Mouse (Mus musculus) thymus, adult 2 months (tissue): ENCODE results near the gene Gstz1.

Experiments used
- CTCF ChIP-seq: fragments of 200-500 bp; IDR thresholded peaks from 2 replicates; pipeline ENCODE4 v1.5.1; 2012; ENCODE audit warnings: mild to moderate bottlenecking, control low read depth, low read length, moderate library complexity, borderline replicate concordance; ENCODE audit not compliant: control insufficient read depth, poor library complexity, insufficient read depth; ENCODE audit errors: extremely low read depth
- POLR2A ChIP-seq: fragments of 200-500 bp; IDR thresholded peaks from 2 replicates; pipeline ENCODE4 v1.6.1; 2012; ENCODE audit warnings: mild to moderate bottlenecking, low read length, control low read depth, moderate library complexity; ENCODE audit not compliant: control insufficient read depth, poor library complexity, insufficient read depth; ENCODE audit errors: extremely low read depth

DNA sequence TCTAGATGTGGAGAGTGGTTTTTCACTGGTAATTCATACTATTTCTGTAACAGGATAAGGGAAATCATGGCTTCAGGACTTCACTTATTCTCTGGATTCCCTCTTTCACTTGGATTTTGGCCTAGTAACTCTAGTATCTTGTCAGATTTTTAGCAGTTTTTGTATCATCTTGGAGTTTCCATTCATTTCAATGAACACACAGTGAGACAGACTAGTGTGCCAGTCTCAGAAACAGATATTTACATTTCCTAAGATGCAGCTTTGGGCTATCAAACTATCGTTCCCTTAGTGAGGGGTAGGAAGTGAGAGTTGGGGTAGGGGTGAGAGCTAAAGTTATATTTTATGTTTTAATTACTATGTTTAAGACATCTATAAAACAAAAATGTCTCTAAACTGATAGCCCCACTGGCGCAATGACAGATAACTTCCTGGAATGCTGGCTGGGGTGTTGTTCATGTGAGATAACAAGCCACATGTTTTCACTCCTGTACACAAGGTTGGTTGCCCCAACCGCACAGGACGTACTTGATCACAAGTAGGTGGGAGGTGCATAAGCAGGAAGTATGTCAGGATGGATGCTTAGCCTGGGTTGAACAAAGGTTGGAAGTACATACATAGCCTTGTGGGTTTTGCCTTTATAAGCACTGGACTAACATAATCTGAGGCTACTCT is 24.9 kb upstream of the Gstz1 start:
- no peak for TF ChIP-seq POLR2A
- no peak for TF ChIP-seq CTCF
